Mouse (Mus musculus) cerebellum, adult 2 months (tissue): ENCODE data around the gene Anapc16. TPM values are rescaled to one million over a fixed set of nuclear protein-coding genes. Genes with fewer than 3 reads are reported as not detected.
"Not testable (repeated sequence)": the region's sequence is repeated elsewhere in the genome, so short reads cannot be mapped to it uniquely, and the experiment has no call there.

Experiments used
- DNase-seq, 2 experiments: peaks; one replicate each; pipeline ENCODE4 v3.0.0; 2021
- H3K27ac ChIP-seq: fragments of 200-500 bp; 2 replicates; pipeline ENCODE4 v1.5.1; 2012; ENCODE audit warnings: low read length, control low read depth, inconsistent platforms; ENCODE audit not compliant: insufficient read depth
- H3K27me3 ChIP-seq: fragments of 200-500 bp; 2 replicates; pipeline ENCODE4 v1.6.1; 2012; ENCODE audit warnings: inconsistent platforms, mild to moderate bottlenecking, low read length, moderate library complexity; ENCODE audit not compliant: control insufficient read depth, insufficient read depth
- H3K4me1 ChIP-seq: fragments of 200-500 bp; 2 replicates; pipeline ENCODE4 v1.6.1; 2011; ENCODE audit warnings: low read length; ENCODE audit not compliant: control insufficient read depth, insufficient read depth
- H3K4me3 ChIP-seq: fragments of 200-500 bp; replicated peaks from 2 replicates; pipeline ENCODE3; 2011; ENCODE audit warnings: mild to moderate bottlenecking, low read depth, low read length, control low read depth; ENCODE audit not compliant: insufficient read depth
- CTCF ChIP-seq: fragments of 200-500 bp; IDR thresholded peaks from 2 replicates; pipeline ENCODE4 v1.5.1; 2011; ENCODE audit warnings: low read depth, mild to moderate bottlenecking, control low read depth, low read length, moderate library complexity, borderline replicate concordance; ENCODE audit not compliant: insufficient read depth
- POLR2A ChIP-seq: fragments of 200-500 bp; IDR thresholded peaks from 2 replicates; pipeline ENCODE4 v1.6.1; 2011; ENCODE audit warnings: low read length, control low read depth, borderline replicate concordance; ENCODE audit not compliant: insufficient read depth
- WGBS: fragments of 180-500 bp; shearing (Covaris S2); methylation state at CpG from one replicate; pipeline ENCODE4 v1.1.7; 2018; 5-methylcytosine and 5-hydroxymethylcytosine counted together
- polyA plus RNA-seq: library from polyadenylated mRNA; depleted of rRNA; stranded (reverse); fragments of >200 nt; gene quantifications from 2 replicates; pipeline ENCODE4 v1.2.3, GENCODE M21; 2012

Gene Anapc16
- polyA plus RNA-seq, 1 experiment: 95.5 TPM

DNA sequence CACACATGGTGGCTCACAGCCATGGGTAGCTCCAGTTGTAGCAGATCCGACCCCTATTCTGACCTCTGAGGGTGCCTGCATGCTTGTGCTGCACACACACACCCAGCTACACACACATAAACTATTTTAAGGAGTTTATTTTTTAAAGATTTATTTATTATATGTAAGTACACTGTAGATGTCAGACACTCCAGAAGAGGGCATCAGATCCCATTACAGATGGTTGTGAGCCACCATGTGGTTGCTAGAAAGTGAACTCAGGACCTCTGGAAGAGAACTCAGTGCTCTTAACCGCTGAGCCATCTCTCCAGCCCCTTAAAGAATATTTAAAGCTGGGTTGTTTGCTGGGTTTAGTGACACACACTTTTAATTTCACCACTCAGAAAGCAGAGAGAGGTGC lies 16.4 kb upstream of the Anapc16 start:
- no peaks in the 10 kb centered on the region for H3K27me3 ChIP-seq
- no peak overlapping the region for H3K27ac ChIP-seq
- 72% methylated on average over 2 of the region's 2 CpGs for WGBS
- TF ChIP-seq POLR2A (no peak), CTCF (no peak)
- H3K4me1 ChIP-seq: no peaks in the 10 kb centered on the region
- DNase-seq: no peak
- H3K4me3 ChIP-seq: no peak overlapping the region

DNA sequence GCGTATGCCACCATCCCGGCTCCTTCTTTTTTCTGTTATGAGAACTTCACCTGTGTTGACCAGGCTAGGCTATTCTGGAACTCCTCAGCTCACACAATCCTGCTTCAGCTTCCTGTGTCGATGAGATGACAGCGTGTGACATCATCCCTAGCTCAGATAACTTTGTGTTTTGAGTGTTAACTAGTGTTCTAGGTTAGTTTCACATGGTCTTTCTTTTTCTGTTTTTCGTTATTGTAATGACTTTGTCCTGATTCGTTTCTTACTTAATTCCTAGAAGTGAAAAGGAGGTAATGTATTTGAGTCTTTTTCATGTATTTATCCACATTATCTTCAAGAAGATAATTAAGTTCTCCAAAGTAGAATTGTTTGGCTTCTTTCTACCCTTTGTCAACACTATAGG lies 13.3 kb upstream of the Anapc16 start:
- WGBS: 97% methylated on average over 6 of the region's 6 CpGs
- no peak for DNase-seq

DNA sequence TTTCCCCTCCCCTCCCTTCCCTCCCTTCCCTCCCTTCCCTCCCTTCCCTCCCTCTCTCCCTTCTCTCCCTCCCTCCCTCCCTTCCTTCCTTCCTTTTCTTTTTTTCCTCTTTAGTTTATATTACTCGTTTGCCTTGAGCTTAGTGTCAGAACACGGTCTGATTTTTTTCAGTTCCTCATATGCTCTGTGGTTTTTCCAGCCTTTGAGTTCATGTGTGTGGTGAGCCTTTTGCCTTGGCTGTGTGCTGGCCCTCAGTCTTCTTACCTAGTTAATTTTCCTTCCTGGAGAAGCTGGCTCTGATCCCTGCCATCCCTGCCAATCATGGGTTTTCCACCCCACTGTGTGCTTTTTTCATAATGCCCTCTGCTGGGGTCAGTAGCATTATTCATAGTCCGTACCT lies 6.2 kb upstream of the Anapc16 start:
- no peaks in the 10 kb centered on the region for H3K27me3 ChIP-seq
- H3K4me3 ChIP-seq: no peak overlapping the region
- no peak overlapping the region for H3K27ac ChIP-seq
- no peaks in the 10 kb centered on the region for H3K4me1 ChIP-seq
- no peak for TF ChIP-seq CTCF
- no peak for TF ChIP-seq POLR2A
- WGBS: 72% methylated on average over 3 of the region's 3 CpGs
- no peak for DNase-seq

More for the DNA sequence above, 13.3 kb upstream of the Anapc16 start:
- no peak for TF ChIP-seq CTCF
- TF ChIP-seq POLR2A: no peak
- H3K4me1 ChIP-seq: no peaks in the 10 kb centered on the region
- H3K4me3 ChIP-seq: no peak overlapping the region
- no peak overlapping the region for H3K27ac ChIP-seq
- no peaks in the 10 kb centered on the region for H3K27me3 ChIP-seq

DNA sequence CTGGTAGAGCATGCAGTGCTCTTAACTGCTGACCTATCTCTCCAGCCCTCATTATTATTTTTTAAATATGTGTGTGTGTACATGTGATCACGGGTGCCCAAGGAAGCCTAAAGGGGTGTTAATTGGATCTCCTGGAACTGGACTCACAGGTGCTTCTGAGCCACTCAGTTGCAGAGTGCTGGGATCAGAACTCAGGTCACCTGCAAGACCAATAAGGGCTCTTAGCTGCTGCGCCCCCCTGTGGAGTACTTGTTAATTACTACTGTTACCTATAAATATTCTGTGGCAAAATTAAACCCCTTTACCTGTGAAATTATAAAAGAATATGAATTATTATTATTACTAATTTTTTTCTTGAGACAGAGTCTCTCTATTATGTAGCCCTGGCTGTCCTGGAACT lies 2.3 kb upstream of the Anapc16 start:
- no peak overlapping the region for H3K4me3 ChIP-seq
- WGBS: 62% methylated on average over 2 of the region's 2 CpGs
- no peaks in the 10 kb centered on the region for H3K27me3 ChIP-seq
- no peak for TF ChIP-seq POLR2A
- TF ChIP-seq CTCF: peak; percentile 16; the same call in 1 of the 2 replicates
- DNase-seq: peak in 1 of 2 experiments; percentile 26
- no peak overlapping the region for H3K27ac ChIP-seq
- H3K4me1 ChIP-seq: peaks cover 7% of the 10 kb centered on the region; the same call in 1 of the 2 replicates

DNA sequence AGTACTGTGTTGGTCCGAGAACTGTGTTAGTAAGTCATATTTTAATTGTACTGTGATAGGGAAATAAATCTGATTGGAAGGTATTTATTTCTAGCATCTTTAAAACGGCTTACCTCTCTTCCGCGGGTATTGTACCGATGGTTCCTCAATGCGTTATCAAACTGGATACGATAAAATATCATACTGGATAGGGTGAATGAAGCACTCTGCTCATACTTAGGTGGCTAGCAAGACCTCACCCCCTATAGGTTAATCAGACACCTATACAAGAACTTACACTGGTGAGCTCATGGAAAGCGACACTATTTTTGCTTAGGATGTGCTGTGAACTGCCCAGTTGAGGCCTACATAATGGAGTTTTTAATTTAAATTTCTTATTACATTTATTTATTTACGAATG lies 912 bp upstream of the Anapc16 start:
- Histone ChIP-seq H3K27ac (peak overlapping the region; percentile 85), H3K4me3 (peak overlapping the region; percentile 78), H3K4me1 (peaks cover 7% of the 10 kb centered on the region; the same call in 1 of the 2 replicates), H3K27me3 (no peaks in the 10 kb centered on the region)
- WGBS: 68% methylated on average over 9 of the region's 9 CpGs
- DNase-seq: no peak
- no peak for TF ChIP-seq POLR2A
- no peak for TF ChIP-seq CTCF

DNA sequence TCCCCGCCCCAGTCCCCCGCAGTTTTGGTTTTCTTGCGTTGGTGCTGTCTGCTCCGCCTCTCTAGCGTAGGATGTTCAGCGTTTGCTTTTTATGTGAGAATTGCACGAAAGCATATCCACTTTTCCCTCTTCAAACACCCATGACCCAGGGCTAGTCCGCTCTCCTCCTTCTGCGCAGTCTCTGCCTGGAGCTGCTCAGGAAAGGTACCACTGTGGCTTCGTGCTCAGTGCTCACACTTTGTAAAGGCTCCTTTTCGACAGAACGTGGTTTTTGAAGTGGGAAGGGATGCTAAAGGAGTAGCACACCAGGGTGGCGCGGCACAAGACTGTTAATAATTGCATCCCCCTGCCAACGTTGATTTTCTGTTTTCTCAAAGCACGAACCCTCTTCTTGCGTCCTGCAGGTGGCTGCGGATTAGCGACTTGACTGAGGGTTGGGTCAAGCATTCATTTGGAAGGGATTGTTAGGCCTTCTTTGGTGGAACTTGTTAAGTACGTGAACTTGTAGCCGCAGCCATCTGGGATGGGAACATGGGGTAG lies 348 bp upstream of the Anapc16 start:
- peak overlapping the region; percentile 85 for H3K27ac ChIP-seq
- H3K4me1 ChIP-seq: peaks cover 7% of the 10 kb centered on the region; the same call in 1 of the 2 replicates
- H3K27me3 ChIP-seq: no peaks in the 10 kb centered on the region
- 0 out of 2 replicates have a peak, but pooled peaks have one; percentile 12 for TF ChIP-seq CTCF
- TF ChIP-seq POLR2A: peak; percentile 49
- H3K4me3 ChIP-seq: peak overlapping the region; percentile 78
- under 1% methylated on average over 21 of the region's 21 CpGs for WGBS
- no peak for DNase-seq

DNA sequence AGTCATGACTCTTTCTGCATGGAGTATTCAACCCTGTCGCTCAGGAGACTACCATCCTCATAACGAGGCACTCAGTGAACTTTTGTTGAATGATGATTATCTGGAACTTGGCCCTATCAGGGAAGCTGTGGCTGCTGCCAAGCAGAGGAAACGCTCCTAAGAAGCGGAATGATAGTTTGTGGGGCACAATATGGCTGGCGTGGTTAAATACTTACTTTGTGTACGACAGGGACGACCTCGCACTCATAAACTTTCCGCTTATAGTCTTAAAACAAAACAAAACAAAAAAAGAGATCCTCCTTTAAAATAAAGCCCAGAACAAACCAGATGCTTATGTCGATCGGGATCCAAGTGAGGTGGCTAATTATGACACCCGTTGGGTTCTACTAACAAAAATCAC lies 732 bp downstream of the Anapc16 start:
- peak overlapping the region; percentile 72 for H3K4me3 ChIP-seq
- peak overlapping the region; percentile 93 for H3K27ac ChIP-seq
- H3K4me1 ChIP-seq: peaks cover 7% of the 10 kb centered on the region; the same call in 1 of the 2 replicates
- WGBS: 1% methylated on average over 12 of the region's 12 CpGs
- TF ChIP-seq CTCF (no peak), POLR2A (no peak)
- no peaks in the 10 kb centered on the region for H3K27me3 ChIP-seq
- no peak for DNase-seq

DNA sequence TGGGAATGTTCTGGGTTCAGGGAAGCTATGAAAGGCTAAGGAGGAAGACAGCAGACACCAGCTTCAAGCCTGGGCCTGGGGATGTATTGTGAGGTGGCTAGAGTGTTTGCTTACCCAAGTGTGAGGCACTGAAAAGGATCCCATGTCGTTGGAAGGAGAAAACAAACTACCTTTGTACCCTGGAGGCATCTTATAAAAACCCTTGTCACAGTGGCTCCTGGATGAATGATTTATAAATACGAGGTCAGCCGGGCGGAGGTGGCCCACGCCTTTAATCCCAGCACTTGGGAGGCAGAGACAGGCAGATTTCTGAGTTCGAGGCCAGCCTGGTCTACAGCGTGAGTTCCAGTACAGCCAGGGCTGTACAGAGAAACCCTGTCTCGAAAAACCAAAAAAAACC lies 1.3 kb downstream of the Anapc16 start:
- not testable (repeated sequence) for H3K4me3 ChIP-seq, H3K4me1 ChIP-seq, DNase-seq, H3K27me3 ChIP-seq, H3K27ac ChIP-seq
- 78% methylated on average over 8 of the region's 8 CpGs for WGBS
